Mouse (Mus musculus) lung, embryonic 14.5 days (tissue): ENCODE data around the gene Gm7534. TPM values are rescaled to one million over a fixed set of nuclear protein-coding genes. Genes with fewer than 3 reads are reported as not detected.

Experiments
- ATAC-seq: fragments of 200-750 bp; cut with Nextera tagmentation; 2 replicates; pipeline ENCODE4 v1.8.0; 2017; ENCODE audit warnings: mild to moderate bottlenecking, moderate TSS enrichment, moderate library complexity; ENCODE audit not compliant: insufficient read depth
- DNase-seq: peaks from one replicate; pipeline ENCODE4 v3.0.0-alpha.2; 2015
- H3K27ac ChIP-seq: fragments of 300-500 bp; sonication (generic); 2 replicates; pipeline ENCODE4 v1.5.1; 2014; ENCODE audit warnings: low read depth, mild to moderate bottlenecking, moderate library complexity
- H3K27me3 ChIP-seq: fragments of 300-500 bp; sonication (generic); 2 replicates; pipeline ENCODE4 v1.6.1; 2014; ENCODE audit warnings: low read length, control low read depth; ENCODE audit not compliant: insufficient read depth
- H3K36me3 ChIP-seq: fragments of 300-500 bp; sonication (generic); 2 replicates; pipeline ENCODE4 v1.6.1; 2014; ENCODE audit warnings: control low read depth; ENCODE audit not compliant: insufficient read depth
- H3K4me1 ChIP-seq: fragments of 300-500 bp; sonication (generic); 2 replicates; pipeline ENCODE4 v1.6.1; 2014; ENCODE audit warnings: antibody characterized with exemption, control low read depth; ENCODE audit not compliant: insufficient read depth
- H3K4me2 ChIP-seq: fragments of 300-500 bp; sonication (generic); 2 replicates; pipeline ENCODE4 v1.6.1; 2014; ENCODE audit warnings: mild to moderate bottlenecking
- H3K4me3 ChIP-seq: fragments of 300-500 bp; sonication (generic); 2 replicates; pipeline ENCODE4 v1.5.1; 2014; ENCODE audit warnings: low read depth, low read length
- H3K9ac ChIP-seq: fragments of 300-500 bp; sonication (generic); 2 replicates; pipeline ENCODE4 v1.6.1; 2014
- H3K9me3 ChIP-seq: fragments of 300-500 bp; sonication (generic); 2 replicates; pipeline ENCODE4 v1.6.1; 2016; ENCODE audit warnings: low read depth, low read length, control low read depth
- CTCF ChIP-seq: IDR thresholded peaks from 2 replicates; pipeline ENCODE4 v1.5.1; 2016; ENCODE audit warnings: antibody characterized with exemption, low read depth
- WGBS: fragments of 180-500 bp; shearing (Covaris S2); extraction: QIAGEN DNeasy Blood & Tissue Kit; methylation state at CpG from one replicate; pipeline ENCODE4 v1.1.7; 2014; 5-methylcytosine and 5-hydroxymethylcytosine counted together
- polyA plus RNA-seq: library from polyadenylated mRNA; unstranded; fragments of >200 nt; fragmentation: Nextera tagmentation; extraction: Ambion mirVana; gene quantifications from 2 replicates; pipeline ENCODE4 v1.2.1, GENCODE M21; 2014

Gm7534 gene
- polyA plus RNA-seq, 1 experiment from 2014 or later = not detected

DNA sequence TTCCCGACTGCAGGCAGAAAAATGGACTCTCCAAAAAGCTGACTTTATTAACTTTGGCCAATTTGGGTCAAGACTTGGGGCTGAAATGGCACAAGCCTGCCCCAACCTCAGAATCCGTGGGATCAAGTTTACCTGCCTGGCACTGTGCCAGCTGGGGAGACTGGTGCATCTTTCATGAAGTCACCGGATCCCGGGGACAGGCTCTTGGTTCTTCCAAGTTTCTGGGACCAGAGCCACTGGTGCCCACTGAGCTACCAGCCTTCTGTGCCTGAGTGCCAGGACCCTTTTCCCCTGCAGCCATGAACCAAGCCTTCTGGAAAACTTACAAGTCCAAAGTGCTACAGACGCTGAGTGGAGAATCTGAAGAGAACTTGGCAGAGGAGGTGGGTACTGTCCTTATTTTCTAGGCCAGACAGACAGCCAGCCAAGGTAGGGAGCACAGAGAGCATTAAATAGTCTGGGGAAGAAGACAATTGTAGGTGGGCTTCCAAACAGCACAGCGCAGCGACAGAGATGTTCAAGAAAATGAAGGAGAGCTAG lies 44.0 kb upstream of the Gm7534 start, which contains the start of gene Gm30191:
Gene Gm30191, plus strand, starts transcription at position 217 of the 540 bp plus-strand sequence.
- H3K27me3 ChIP-seq = peaks cover 42% of the 10 kb centered on the region
- no peaks in the 10 kb centered on the region for H3K9me3 ChIP-seq
- H3K9ac ChIP-seq = 0 out of 2 replicates have a peak within 1 kb of the TSS, but pooled peaks have one; percentile 1
- TF ChIP-seq CTCF = no peak
- peak within 1 kb of the TSS; percentile 84 for H3K4me3 ChIP-seq
- H3K4me2 ChIP-seq = peak within 1 kb of the TSS; percentile 93
- no peak within 1 kb of the TSS for H3K27ac ChIP-seq
- no peaks in the 10 kb centered on the region for H3K36me3 ChIP-seq
- DNase-seq (no peak), ATAC-seq (no peak)
- peaks cover 14% of the 10 kb centered on the region for H3K4me1 ChIP-seq
- WGBS = 70% methylated on average over 7 of the region's 7 CpGs

GRCm38 (mm10) chr4:134246256-134246655 lies 43.5 kb upstream of the Gm7534 start:
- H3K4me2 ChIP-seq = no peak overlapping the region
- ATAC-seq (no peak), DNase-seq (no peak)
- no peak for TF ChIP-seq CTCF
- H3K9me3 ChIP-seq = no peaks in the 10 kb centered on the region
- H3K27ac ChIP-seq = no peak overlapping the region
- peaks cover 14% of the 10 kb centered on the region for H3K4me1 ChIP-seq
- no peak overlapping the region for H3K9ac ChIP-seq
- peaks cover 36% of the 10 kb centered on the region for H3K27me3 ChIP-seq
- H3K4me3 ChIP-seq = no peak overlapping the region
- H3K36me3 ChIP-seq = no peaks in the 10 kb centered on the region
- 45% methylated on average over 4 of the region's 4 CpGs for WGBS

GRCm38 (mm10) chr4:134245148-134245843 lies 42.5 kb upstream of the Gm7534 start, which contains the start of gene Zfp593:
TSS of gene Zfp593 (minus strand) at chr4:134245592.
- no peaks in the 10 kb centered on the region for H3K9me3 ChIP-seq
- no peak within 1 kb of the TSS for H3K27ac ChIP-seq
- peaks cover 27% of the 10 kb centered on the region for H3K27me3 ChIP-seq
- H3K9ac ChIP-seq = peak within 1 kb of the TSS; percentile 85
- no peaks in the 10 kb centered on the region for H3K36me3 ChIP-seq
- peak within 1 kb of the TSS; percentile 84 for H3K4me3 ChIP-seq
- ATAC-seq (peak; percentile 81), DNase-seq (peak; percentile 97)
- TF ChIP-seq CTCF = peak; percentile 85
- WGBS = under 1% methylated on average over 60 of the region's 60 CpGs
- peaks cover 7% of the 10 kb centered on the region for H3K4me1 ChIP-seq
- peak within 1 kb of the TSS; percentile 93 for H3K4me2 ChIP-seq

GRCm38 (mm10) chr4:134243516-134244250 lies 40.9 kb upstream of the Gm7534 start, which contains the start of gene E130218I03Rik:
TSS of gene E130218I03Rik (plus strand) at chr4:134243662.
- Histone ChIP-seq H3K27me3 (peaks cover 14% of the 10 kb centered on the region), H3K4me1 (peaks cover 7% of the 10 kb centered on the region), H3K27ac (no peak within 1 kb of the TSS), H3K9ac (no peak within 1 kb of the TSS), H3K9me3 (no peaks in the 10 kb centered on the region), H3K4me2 (peak within 1 kb of the TSS; percentile 93), H3K4me3 (peak within 1 kb of the TSS; percentile 84), H3K36me3 (no peaks in the 10 kb centered on the region)
- ATAC-seq (no peak), DNase-seq (no peak)
- 89% methylated on average over 17 of the region's 17 CpGs for WGBS
- TF ChIP-seq CTCF = no peak

DNA sequence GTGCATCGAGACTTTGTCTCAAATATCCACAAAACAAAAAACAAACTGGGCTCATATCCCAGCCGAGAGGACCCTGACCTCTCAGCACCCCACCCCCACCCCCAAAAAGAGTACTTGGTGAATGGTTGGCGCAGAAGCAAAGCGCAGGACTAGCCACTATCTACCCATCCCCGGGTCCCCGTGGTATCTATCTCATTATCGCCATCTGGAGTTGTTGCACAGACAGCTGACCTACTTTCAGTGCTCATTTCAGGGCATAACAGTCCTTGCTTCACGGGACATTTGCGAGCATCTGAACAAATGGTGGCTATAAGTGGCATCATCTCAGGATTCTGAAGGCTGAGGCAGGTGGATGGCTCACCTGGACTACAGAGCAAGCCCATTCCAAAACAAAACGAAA lies 35.9 kb upstream of the Gm7534 start:
- H3K4me3 ChIP-seq = peak overlapping the region; percentile 39
- no peak for TF ChIP-seq CTCF

GRCm38 (mm10) chr4:134238279-134238651 lies 35.5 kb upstream of the Gm7534 start, which contains the start of gene Cnksr1:
TSS of gene Cnksr1 (minus strand) at chr4:134238399.
- peak within 1 kb of the TSS; percentile 56 for H3K4me2 ChIP-seq
- H3K9ac ChIP-seq = peak within 1 kb of the TSS; percentile 43
- peak within 1 kb of the TSS; percentile 39 for H3K4me3 ChIP-seq
- 2% methylated on average over 18 of the region's 18 CpGs for WGBS
- no peak for TF ChIP-seq CTCF
- DNase-seq (peak; percentile 83), ATAC-seq (peak; percentile 89)
- no peaks in the 10 kb centered on the region for H3K4me1 ChIP-seq
- H3K36me3 ChIP-seq = no peaks in the 10 kb centered on the region
- H3K9me3 ChIP-seq = no peaks in the 10 kb centered on the region
- H3K27me3 ChIP-seq = no peaks in the 10 kb centered on the region; the same call in 1 of the 2 replicates
- peak within 1 kb of the TSS; percentile 46; the same call in 1 of the 2 replicates for H3K27ac ChIP-seq

More for the DNA sequence above, 35.9 kb upstream of the Gm7534 start:
- H3K27me3 ChIP-seq = no peaks in the 10 kb centered on the region; the same call in 1 of the 2 replicates
- peak overlapping the region; percentile 56 for H3K4me2 ChIP-seq
- no peaks in the 10 kb centered on the region for H3K9me3 ChIP-seq
- no peaks in the 10 kb centered on the region for H3K36me3 ChIP-seq
- no peaks in the 10 kb centered on the region for H3K4me1 ChIP-seq
- H3K9ac ChIP-seq = no peak overlapping the region
- ATAC-seq = no peak; the same call in 1 of the 2 replicates
- WGBS = 10% methylated on average over 10 of the region's 10 CpGs
- DNase-seq = no peak
- H3K27ac ChIP-seq = no peak overlapping the region
